Mouse (Mus musculus): ENCODE measurements around the gene Mylip. TPM values are rescaled to one million over a fixed set of nuclear protein-coding genes. Genes with fewer than 3 reads are reported as not detected.

The Mylip gene
- polyA plus RNA-seq, 1 experiment from 2014 or later: 4.4 TPM

- Histone ChIP-seq H3K4me1 (replicated peaks; ENCODE audit: control insufficient read depth, insufficient read depth, low read length) (peaks cover 30% of the 10 kb centered on the region), H3K27me3 (replicated peaks; ENCODE audit: control insufficient read depth, insufficient read depth, low read length) (no peaks in the 10 kb centered on the region), H3K36me3 (ENCODE audit: control insufficient read depth, insufficient read depth, low read length) (no peaks in the 10 kb centered on the region), H3K4me3 (ENCODE audit: low read depth, low read length) (no peak overlapping the region), H3K27ac (ENCODE audit: low read depth, low read length) (no peak overlapping the region), H3K9ac (ENCODE audit: low read depth, low read length) (no peak overlapping the region), H3K4me2 (no peak overlapping the region), H3K9me3 (ENCODE audit: control insufficient read depth, low read length) (no peaks in the 10 kb centered on the region)
- WGBS: 89% methylated on average over 7 of the region's 7 CpGs
- DNase-seq (ENCODE audit: low spot score): no peak
- ATAC-seq (replicated peaks; ENCODE audit: low FRiP score): no peak
Observed at GRCm38 (mm10) chr13:45452437-45452836, 62.9 kb downstream of the Mylip start.

GRCm38 (mm10) chr13:45453033-45453432 lies 63.5 kb downstream of the Mylip start:
- Histone ChIP-seq H3K4me1 (replicated peaks; ENCODE audit: control insufficient read depth, insufficient read depth, low read length) (peaks cover 30% of the 10 kb centered on the region), H3K27ac (ENCODE audit: low read depth, low read length) (no peak overlapping the region), H3K9ac (ENCODE audit: low read depth, low read length) (no peak overlapping the region), H3K4me2 (peak overlapping the region; percentile 31), H3K4me3 (ENCODE audit: low read depth, low read length) (no peak overlapping the region), H3K27me3 (replicated peaks; ENCODE audit: control insufficient read depth, insufficient read depth, low read length) (no peaks in the 10 kb centered on the region), H3K9me3 (ENCODE audit: control insufficient read depth, low read length) (no peaks in the 10 kb centered on the region), H3K36me3 (ENCODE audit: control insufficient read depth, insufficient read depth, low read length) (no peaks in the 10 kb centered on the region)
- no peak for DNase-seq (ENCODE audit: low spot score)
- WGBS: 41% methylated on average over 9 of the region's 9 CpGs
- ATAC-seq (replicated peaks; ENCODE audit: low FRiP score): no peak

DNA sequence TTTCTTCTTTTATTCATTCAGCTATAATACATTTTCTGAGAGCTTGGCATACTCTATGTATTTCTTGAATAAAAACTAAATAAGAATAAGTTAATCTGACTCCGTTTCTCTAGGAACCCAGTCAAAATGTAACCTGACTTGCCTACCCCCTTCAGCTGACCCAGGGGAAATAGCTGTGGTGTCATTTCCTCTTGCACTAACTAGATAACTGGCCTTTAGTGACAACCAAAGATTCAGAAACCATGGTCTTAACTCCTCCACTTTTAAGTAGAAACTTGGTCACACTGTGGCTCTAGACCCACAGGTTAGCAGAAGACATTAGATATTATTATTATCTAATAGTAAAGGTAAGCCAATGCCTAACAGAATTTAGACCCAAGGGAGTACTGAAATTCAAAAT lies 64.5 kb downstream of the Mylip start:
- Histone ChIP-seq H3K4me1 (replicated peaks; ENCODE audit: control insufficient read depth, insufficient read depth, low read length) (peaks cover 30% of the 10 kb centered on the region), H3K4me2 (no peak overlapping the region), H3K27me3 (replicated peaks; ENCODE audit: control insufficient read depth, insufficient read depth, low read length) (no peaks in the 10 kb centered on the region), H3K36me3 (ENCODE audit: control insufficient read depth, insufficient read depth, low read length) (no peaks in the 10 kb centered on the region), H3K4me3 (ENCODE audit: low read depth, low read length) (no peak overlapping the region), H3K9ac (ENCODE audit: low read depth, low read length) (no peak overlapping the region), H3K27ac (ENCODE audit: low read depth, low read length) (no peak overlapping the region), H3K9me3 (ENCODE audit: control insufficient read depth, low read length) (no peaks in the 10 kb centered on the region)
- no peak for ATAC-seq (replicated peaks; ENCODE audit: low FRiP score)
- DNase-seq (ENCODE audit: low spot score): no peak
- WGBS: 38% methylated on average over 1 of the region's 1 CpGs

- Histone ChIP-seq H3K36me3 (ENCODE audit: control insufficient read depth, insufficient read depth, low read length) (no peaks in the 10 kb centered on the region), H3K27me3 (replicated peaks; ENCODE audit: control insufficient read depth, insufficient read depth, low read length) (no peaks in the 10 kb centered on the region), H3K4me3 (ENCODE audit: low read depth, low read length) (no peak overlapping the region), H3K27ac (ENCODE audit: low read depth, low read length) (peak overlapping the region; percentile 78), H3K9me3 (ENCODE audit: control insufficient read depth, low read length) (no peaks in the 10 kb centered on the region), H3K9ac (ENCODE audit: low read depth, low read length) (no peak overlapping the region), H3K4me1 (replicated peaks; ENCODE audit: control insufficient read depth, insufficient read depth, low read length) (peaks cover 30% of the 10 kb centered on the region), H3K4me2 (peak overlapping the region; percentile 63)
- no peak for DNase-seq (ENCODE audit: low spot score)
- WGBS: 21% methylated on average over 4 of the region's 4 CpGs
- ATAC-seq (replicated peaks; ENCODE audit: low FRiP score): 0 out of 2 replicates have a peak, but pooled peaks have one; percentile 20
Observed at GRCm38 (mm10) chr13:45454641-45455040, 65.1 kb downstream of the Mylip start.

GRCm38 (mm10) chr13:45455108-45455861 lies 65.7 kb downstream of the Mylip start:
- Histone ChIP-seq H3K4me1 (replicated peaks; ENCODE audit: control insufficient read depth, insufficient read depth, low read length) (peaks cover 30% of the 10 kb centered on the region), H3K27ac (ENCODE audit: low read depth, low read length) (peak overlapping the region; percentile 78), H3K4me3 (ENCODE audit: low read depth, low read length) (peak overlapping the region; percentile 5), H3K4me2 (peak overlapping the region; percentile 63), H3K27me3 (replicated peaks; ENCODE audit: control insufficient read depth, insufficient read depth, low read length) (no peaks in the 10 kb centered on the region), H3K36me3 (ENCODE audit: control insufficient read depth, insufficient read depth, low read length) (no peaks in the 10 kb centered on the region), H3K9ac (ENCODE audit: low read depth, low read length) (peak overlapping the region; percentile 34; the same call in 1 of the 2 replicates), H3K9me3 (ENCODE audit: control insufficient read depth, low read length) (no peaks in the 10 kb centered on the region)
- ATAC-seq (replicated peaks; ENCODE audit: low FRiP score) (peak; percentile 81), DNase-seq (ENCODE audit: low spot score) (peak; percentile 60)
- 6% methylated on average over 15 of the region's 15 CpGs for WGBS

- peak overlapping the region; percentile 78; the same call in 1 of the 2 replicates for H3K27ac ChIP-seq (ENCODE audit: low read depth, low read length)
- no peaks in the 10 kb centered on the region for H3K36me3 ChIP-seq (ENCODE audit: control insufficient read depth, insufficient read depth, low read length)
- H3K4me3 ChIP-seq (ENCODE audit: low read depth, low read length): no peak overlapping the region
- 22% methylated on average over 2 of the region's 2 CpGs for WGBS
- H3K4me2 ChIP-seq: peak overlapping the region; percentile 63
- no peaks in the 10 kb centered on the region for H3K27me3 ChIP-seq (replicated peaks; ENCODE audit: control insufficient read depth, insufficient read depth, low read length)
- no peak for DNase-seq (ENCODE audit: low spot score)
- no peaks in the 10 kb centered on the region for H3K9me3 ChIP-seq (ENCODE audit: control insufficient read depth, low read length)
- peak; percentile 69; the same call in 1 of the 2 replicates for ATAC-seq (replicated peaks; ENCODE audit: low FRiP score)
- H3K9ac ChIP-seq (ENCODE audit: low read depth, low read length): no peak overlapping the region
- H3K4me1 ChIP-seq (replicated peaks; ENCODE audit: control insufficient read depth, insufficient read depth, low read length): peaks cover 30% of the 10 kb centered on the region
Observed at GRCm38 (mm10) chr13:45455862-45456192, 66.3 kb downstream of the Mylip start.

GRCm38 (mm10) chr13:45457459-45457858 lies 67.9 kb downstream of the Mylip start:
- Histone ChIP-seq H3K27me3 (replicated peaks; ENCODE audit: control insufficient read depth, insufficient read depth, low read length) (no peaks in the 10 kb centered on the region), H3K4me3 (ENCODE audit: low read depth, low read length) (no peak overlapping the region), H3K36me3 (ENCODE audit: control insufficient read depth, insufficient read depth, low read length) (no peaks in the 10 kb centered on the region), H3K4me2 (no peak overlapping the region), H3K27ac (ENCODE audit: low read depth, low read length) (no peak overlapping the region), H3K4me1 (replicated peaks; ENCODE audit: control insufficient read depth, insufficient read depth, low read length) (peaks cover 30% of the 10 kb centered on the region), H3K9me3 (ENCODE audit: control insufficient read depth, low read length) (no peaks in the 10 kb centered on the region), H3K9ac (ENCODE audit: low read depth, low read length) (no peak overlapping the region)
- WGBS: 81% methylated on average over 7 of the region's 7 CpGs
- no peak for ATAC-seq (replicated peaks; ENCODE audit: low FRiP score)
- DNase-seq (ENCODE audit: low spot score): no peak

GRCm38 (mm10) chr13:45460177-45460576 lies 70.6 kb downstream of the Mylip start:
- WGBS: 86% methylated on average over 3 of the region's 3 CpGs

GRCm38 (mm10) chr13:45461370-45461958 lies 71.9 kb downstream of the Mylip start:
- no peak overlapping the region for H3K27ac ChIP-seq (ENCODE audit: low read depth, low read length)
- no peaks in the 10 kb centered on the region for H3K4me1 ChIP-seq (replicated peaks; ENCODE audit: control insufficient read depth, insufficient read depth, low read length)
- no peaks in the 10 kb centered on the region for H3K36me3 ChIP-seq (ENCODE audit: control insufficient read depth, insufficient read depth, low read length)
- no peak overlapping the region for H3K4me3 ChIP-seq (ENCODE audit: low read depth, low read length)
- H3K9me3 ChIP-seq (ENCODE audit: control insufficient read depth, low read length): no peaks in the 10 kb centered on the region
- WGBS: 79% methylated on average over 14 of the region's 14 CpGs
- ATAC-seq (replicated peaks; ENCODE audit: low FRiP score): no peak
- no peak for DNase-seq (ENCODE audit: low spot score)
- H3K9ac ChIP-seq (ENCODE audit: low read depth, low read length): no peak overlapping the region
- no peak overlapping the region for H3K4me2 ChIP-seq
- H3K27me3 ChIP-seq (replicated peaks; ENCODE audit: control insufficient read depth, insufficient read depth, low read length): no peaks in the 10 kb centered on the region

More at GRCm38 (mm10) chr13:45460177-45460576, 70.6 kb downstream of the Mylip start:
- H3K9me3 ChIP-seq (ENCODE audit: control insufficient read depth, low read length): no peaks in the 10 kb centered on the region
- H3K4me1 ChIP-seq (replicated peaks; ENCODE audit: control insufficient read depth, insufficient read depth, low read length): peaks cover 12% of the 10 kb centered on the region
- H3K9ac ChIP-seq (ENCODE audit: low read depth, low read length): no peak overlapping the region
- DNase-seq (ENCODE audit: low spot score): no peak
- H3K36me3 ChIP-seq (ENCODE audit: control insufficient read depth, insufficient read depth, low read length): no peaks in the 10 kb centered on the region
- H3K4me2 ChIP-seq: no peak overlapping the region
- no peak overlapping the region for H3K4me3 ChIP-seq (ENCODE audit: low read depth, low read length)
- ATAC-seq (replicated peaks; ENCODE audit: low FRiP score): no peak
- no peak overlapping the region for H3K27ac ChIP-seq (ENCODE audit: low read depth, low read length)
- H3K27me3 ChIP-seq (replicated peaks; ENCODE audit: control insufficient read depth, insufficient read depth, low read length): no peaks in the 10 kb centered on the region
